In the genomic region with DNA sequence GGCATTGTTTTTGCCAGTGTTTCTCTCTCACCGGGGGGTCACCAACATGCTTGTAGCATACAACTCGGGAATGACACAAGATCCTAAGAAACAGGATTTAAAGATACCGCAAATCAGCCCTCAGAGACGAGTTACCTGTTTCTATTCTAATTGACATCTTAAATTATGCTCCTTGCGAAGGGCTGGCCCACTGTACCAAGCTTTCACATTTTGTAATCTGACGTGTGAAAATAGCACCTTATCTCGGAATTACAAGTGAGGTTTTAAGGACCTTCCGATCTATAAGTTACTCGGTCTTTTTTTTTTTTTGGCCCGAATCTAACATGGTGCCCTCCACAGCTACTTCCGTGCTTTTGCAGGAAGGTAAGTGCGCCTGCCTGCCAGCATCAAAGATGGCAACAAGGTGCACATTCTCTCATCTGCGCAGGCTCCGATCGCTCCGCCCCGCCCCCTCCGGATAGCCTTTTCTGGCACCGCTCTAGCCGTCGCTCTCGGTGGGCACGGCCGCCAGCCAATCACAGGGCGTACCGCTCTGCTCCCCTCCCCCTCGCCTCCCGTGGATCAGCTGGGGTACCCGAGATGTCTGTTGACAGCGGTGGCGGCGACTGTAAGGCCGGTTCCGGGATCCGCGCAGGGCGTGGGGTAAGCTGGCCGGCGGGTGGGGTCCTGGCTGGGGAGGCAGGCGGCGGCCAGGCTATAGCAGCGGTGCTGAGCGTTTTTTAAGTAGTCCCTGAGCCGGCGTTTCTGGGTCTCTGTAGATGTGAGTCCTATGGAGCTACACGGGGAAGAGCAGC, we compare ENCODE assay signal across 8 mouse cellular contexts. TPM values are rescaled to one million over a fixed set of nuclear protein-coding genes. Genes with fewer than 3 reads are reported as not detected.
DNase-seq lines count a peak whose midpoint lies in the region; ATAC-seq and TF ChIP-seq lines count a peak whose summit lies in the region.

A gene (plus strand): TSS at position 550 of the 794 bp plus-strand sequence.

- H3K4me3 ChIP-seq in embryonic facial prominence, embryonic 14.5 days (ENCODE audit: low read depth, low read length) = peak within 1 kb of the TSS; percentile 72
- peak within 1 kb of the TSS; percentile 80 for H3K4me3 ChIP-seq in limb, embryonic 14.5 days (replicated peaks; ENCODE audit: low read length)
- H3K4me3 ChIP-seq in midbrain, postnatal 0 days (ENCODE audit: low read depth, low read length) = peak within 1 kb of the TSS; percentile 84

- peak within 1 kb of the TSS; percentile 61 for H3K27ac ChIP-seq in embryonic facial prominence, embryonic 14.5 days (replicated peaks; ENCODE audit: low read depth, low read length)
- peak within 1 kb of the TSS; percentile 16 for H3K27ac ChIP-seq in limb, embryonic 14.5 days (replicated peaks; ENCODE audit: low read depth, low read length)
- peak within 1 kb of the TSS; percentile 82 for H3K27ac ChIP-seq in midbrain, postnatal 0 days (ENCODE audit: low read depth, low read length)

- H3K27me3 ChIP-seq in embryonic facial prominence, embryonic 14.5 days (replicated peaks; ENCODE audit: control insufficient read depth, insufficient read depth, low read length) = no peaks in the 10 kb centered on the region
- H3K27me3 ChIP-seq in limb, embryonic 14.5 days (ENCODE audit: control insufficient read depth, insufficient read depth, low read length) = no peaks in the 10 kb centered on the region
- no peaks in the 10 kb centered on the region for H3K27me3 ChIP-seq in midbrain, postnatal 0 days (ENCODE audit: insufficient read depth, low read length)

- H3K9me3 ChIP-seq in embryonic facial prominence, embryonic 14.5 days (ENCODE audit: control insufficient read depth, low read length) = peaks cover 18% of the 10 kb centered on the region
- H3K9me3 ChIP-seq in limb, embryonic 14.5 days (ENCODE audit: control insufficient read depth, low read length) = peaks cover 15% of the 10 kb centered on the region
- H3K9me3 ChIP-seq in midbrain, postnatal 0 days (ENCODE audit: low read length) = no peaks in the 10 kb centered on the region

- ATAC-seq in embryonic facial prominence, embryonic 14.5 days (ENCODE audit: low read depth) = peak; percentile 99
- ATAC-seq in limb, embryonic 14.5 days (ENCODE audit: low FRiP score, low read depth) = peak; percentile 99
- peak; percentile 99 for ATAC-seq in midbrain, postnatal 0 days (ENCODE audit: low FRiP score)

- TF ChIP-seq CTCF in midbrain, postnatal 0 days (IDR thresholded peaks at IDR 0.05) = peak; percentile 42

- H3K4me1 ChIP-seq in embryonic facial prominence, embryonic 14.5 days (ENCODE audit: control insufficient read depth, insufficient read depth, low read length) = no peaks in the 10 kb centered on the region; the same call in 1 of the 2 replicates
- 0 out of 2 replicates have a peak, but pooled peaks cover 2% of the 10 kb centered on the region for H3K4me1 ChIP-seq in limb, embryonic 14.5 days (ENCODE audit: control insufficient read depth, insufficient read depth, low read length)
- H3K4me1 ChIP-seq in midbrain, postnatal 0 days (ENCODE audit: insufficient read depth, low read length) = no peaks in the 10 kb centered on the region

- DNase-seq in 3T3-L1 (ENCODE audit: low read depth, low spot score) = peak; percentile 96
- peak; percentile 98 for DNase-seq in adrenal gland, postnatal 4 days (ENCODE audit: low spot score in 2 of 2)
- peak; percentile 98 for DNase-seq in embryonic facial prominence, embryonic 14.5 days (ENCODE audit: low spot score)
- DNase-seq in heart, adult 8-10 months (ENCODE audit: low spot score) = peak; percentile 98
- peak; percentile 99 for DNase-seq in kidney, adult 9 months
- DNase-seq in limb, embryonic 14.5 days (ENCODE audit: low spot score) = peak; percentile 97
- peak; percentile 98 for DNase-seq in midbrain, postnatal 0 days (ENCODE audit: low spot score)
- DNase-seq in spleen, postnatal 14 days (ENCODE audit: low spot score in 2 of 2) = peak; percentile 99

- no peak for TF ChIP-seq POLR2A in limb, embryonic 14.5 days (IDR thresholded peaks at IDR 0.05; ENCODE audit: borderline replicate concordance, extremely low read depth, insufficient read depth, insufficient read length)

- H3K4me2 ChIP-seq in embryonic facial prominence, embryonic 14.5 days (ENCODE audit: low read depth, low read length) = peak within 1 kb of the TSS; percentile 75
- H3K4me2 ChIP-seq in limb, embryonic 14.5 days (replicated peaks; ENCODE audit: low read depth, low read length, severe bottlenecking) = peak within 1 kb of the TSS; percentile 81
- peak within 1 kb of the TSS; percentile 75 for H3K4me2 ChIP-seq in midbrain, postnatal 0 days (ENCODE audit: low read depth, low read length, poor library complexity, severe bottlenecking)

- H3K9ac ChIP-seq in embryonic facial prominence, embryonic 14.5 days (ENCODE audit: low read depth, low read length) = peak within 1 kb of the TSS; percentile 74
- peak within 1 kb of the TSS; percentile 67 for H3K9ac ChIP-seq in limb, embryonic 14.5 days (ENCODE audit: low read depth, low read length, severe bottlenecking)
- H3K9ac ChIP-seq in midbrain, postnatal 0 days (replicated peaks; ENCODE audit: low read length, poor library complexity, severe bottlenecking) = peak within 1 kb of the TSS; percentile 87

- peaks cover 17% of the 10 kb centered on the region; the same call in 1 of the 2 replicates for H3K36me3 ChIP-seq in embryonic facial prominence, embryonic 14.5 days (ENCODE audit: control insufficient read depth, insufficient read depth, low read length)
- peaks cover 20% of the 10 kb centered on the region for H3K36me3 ChIP-seq in limb, embryonic 14.5 days (ENCODE audit: control insufficient read depth, insufficient read depth, low read length)
- peaks cover 10% of the 10 kb centered on the region for H3K36me3 ChIP-seq in midbrain, postnatal 0 days (ENCODE audit: insufficient read depth, low read length)

- WGBS in embryonic facial prominence, embryonic 14.5 days = 5% methylated on average over 39 of the region's 46 CpGs
- 3% methylated on average over 46 of the region's 46 CpGs for WGBS in limb, embryonic 14.5 days
- 3% methylated on average over 46 of the region's 46 CpGs for WGBS in midbrain, postnatal 0 days

RNA-seq across cellular contexts. Expression of the gene that starts here (rescaled TPM):
- 10 to 100 TPM; 48.3 to 54.5 TPM for total RNA-seq in adrenal gland, postnatal 4 days (2021)
- 35.6 and 38.7 TPM in 2 replicates for polyA plus RNA-seq in embryonic facial prominence, embryonic 14.5 days (2014; fragmentation: Nextera tagmentation; extraction: Ambion mirVana)
- 10 to 100 TPM; 11.4 to 13.4 (median 11.9) TPM for total RNA-seq in heart, adult 8-10 months (2022)
- 51.7 and 55.7 TPM in 2 replicates for polyA plus RNA-seq in limb, embryonic 14.5 days (2012; rRNA removed)
- polyA plus RNA-seq in limb, embryonic 14.5 days (2014; fragmentation: Nextera tagmentation; extraction: Ambion mirVana) = 33.8 and 38.8 TPM in 2 replicates
- total RNA-seq in midbrain, postnatal 0 days (2014; rRNA removed) = 58.0 and 70.8 TPM in 2 replicates
- 62.5 and 62.6 TPM in 2 replicates for polyA plus RNA-seq in midbrain, postnatal 0 days (2015; fragmentation: Nextera tagmentation; extraction: Ambion mirVana)

Comparison
In these comparisons a context has a peak if more than half of its experiments do, and no peak if none do; other contexts are left out.
1. Peak in every context shown above with its lines: DNase-seq, ATAC-seq, H3K4me3 ChIP-seq and H3K27ac ChIP-seq.
2. H3K27ac ChIP-seq: peak in every context shown above with its lines; median percentile 82 in midbrain, postnatal 0 days; 61 in embryonic facial prominence, embryonic 14.5 days; 16 in limb, embryonic 14.5 days.